Comparison of ENCODE assay signal across 9 mouse cellular contexts in genomic region chr5:4530236-4531067, GRCm38 (mm10).
A peak's percentile ranks its signal among the peaks of the same experiment; 100 is the strongest.
DNase-seq lines count a peak whose midpoint lies in the region; ATAC-seq and TF ChIP-seq lines count a peak whose summit lies in the region.
"Had no signal": no experiment of that assay in that cellular context is flagged by ENCODE, and none has a peak within 500 bp of the region (broad histone marks: within the 10 kb centered on the region; RNA-seq: fewer than 3 reads in every experiment).

No protein-coding gene starts in this region.

- no peaks in the 10 kb centered on the region for H3K36me3 ChIP-seq in C2C12 (ENCODE audit: control insufficient read depth, insufficient read depth)
- H3K36me3 ChIP-seq in embryonic facial prominence, embryonic 15.5 days, result no peaks in the 10 kb centered on the region
- H3K36me3 ChIP-seq in kidney, embryonic 16.5 days (ENCODE audit: insufficient read depth, low read length), result no peaks in the 10 kb centered on the region
- no peaks in the 10 kb centered on the region for H3K36me3 ChIP-seq in midbrain, embryonic 15.5 days (replicated peaks)
- H3K36me3 ChIP-seq: G1E had no signal

- H3K4me2 ChIP-seq in embryonic facial prominence, embryonic 15.5 days (replicated peaks), result no peak overlapping the region
- no peak overlapping the region for H3K4me2 ChIP-seq in kidney, embryonic 16.5 days (replicated peaks; ENCODE audit: low read depth, low read length)
- H3K4me2 ChIP-seq in midbrain, embryonic 15.5 days, result no peak overlapping the region

- H3K9ac ChIP-seq in embryonic facial prominence, embryonic 15.5 days, result no peak overlapping the region
- H3K9ac ChIP-seq in kidney, embryonic 16.5 days (replicated peaks; ENCODE audit: low read length), result no peak overlapping the region
- H3K9ac ChIP-seq in midbrain, embryonic 15.5 days, result no peak overlapping the region

- peak; percentile 15 for DNase-seq in gastrocnemius, adult 18-20 months (ENCODE audit: low spot score)
- no peak for DNase-seq in gastrocnemius, postnatal 4 days (ENCODE audit: low spot score in 2 of 2)
- no peak for DNase-seq in left cerebral cortex, postnatal 10 days (ENCODE audit: extremely low spot score in 1 of 2, low spot score in 2 of 2)
- DNase-seq in testis, postnatal 14 days (ENCODE audit: low spot score), result no peak

- peak overlapping the region; percentile 55 for H3K27ac ChIP-seq in embryonic facial prominence, embryonic 15.5 days (replicated peaks)
- no peak overlapping the region for H3K27ac ChIP-seq in kidney, embryonic 16.5 days (ENCODE audit: low read length)
- H3K27ac ChIP-seq in midbrain, embryonic 15.5 days, result no peak overlapping the region

- WGBS in embryonic facial prominence, embryonic 15.5 days, result 16% methylated on average over 10 of the region's 10 CpGs
- 25% methylated on average over 10 of the region's 10 CpGs for WGBS in kidney, embryonic 16.5 days
- WGBS in midbrain, embryonic 15.5 days, result 21% methylated on average over 10 of the region's 10 CpGs

- no peaks in the 10 kb centered on the region for H3K27me3 ChIP-seq in C2C12 (ENCODE audit: control insufficient read depth, insufficient read depth, insufficient read length)
- no peaks in the 10 kb centered on the region for H3K27me3 ChIP-seq in embryonic facial prominence, embryonic 15.5 days
- H3K27me3 ChIP-seq in kidney, embryonic 16.5 days (ENCODE audit: insufficient read depth, low read length), result no peaks in the 10 kb centered on the region
- H3K27me3 ChIP-seq in midbrain, embryonic 15.5 days (replicated peaks), result no peaks in the 10 kb centered on the region

- no peaks in the 10 kb centered on the region for H3K79me3 ChIP-seq in C2C12 (ENCODE audit: low read depth)

- no peaks in the 10 kb centered on the region for H3K9me3 ChIP-seq in embryonic facial prominence, embryonic 15.5 days (replicated peaks)
- H3K9me3 ChIP-seq in kidney, embryonic 16.5 days (ENCODE audit: low read length), result no peaks in the 10 kb centered on the region
- H3K9me3 ChIP-seq in midbrain, embryonic 15.5 days, result no peaks in the 10 kb centered on the region
- H3K9me3 ChIP-seq: G1E had no signal

- peak; percentile 81 for ATAC-seq in embryonic facial prominence, embryonic 15.5 days (ENCODE audit: insufficient number of reproducible peaks, low FRiP score, low TSS enrichment, low read depth)
- peak; percentile 46; the same call in 1 of the 2 replicates for ATAC-seq in kidney, embryonic 16.5 days (ENCODE audit: low FRiP score, low TSS enrichment)
- peak; percentile 20; the same call in 1 of the 2 replicates for ATAC-seq in midbrain, embryonic 15.5 days (replicated peaks)

- H3K79me2 ChIP-seq in C2C12 (ENCODE audit: control insufficient read depth, insufficient read depth), result no peaks in the 10 kb centered on the region

- intact Hi-C loops in left cerebral cortex, postnatal 10 days (cut with DNase I), result no loop called here

- no peak overlapping the region for H3ac ChIP-seq in C2C12 (ENCODE audit: control insufficient read depth, insufficient read length, low read depth)

- peaks cover 9% of the 10 kb centered on the region for H3K4me1 ChIP-seq in embryonic facial prominence, embryonic 15.5 days
- peaks cover 8% of the 10 kb centered on the region for H3K4me1 ChIP-seq in kidney, embryonic 16.5 days (ENCODE audit: insufficient read depth, low read length)
- H3K4me1 ChIP-seq in midbrain, embryonic 15.5 days, result peaks cover 11% of the 10 kb centered on the region; the same call in 1 of the 2 replicates

- no peak overlapping the region for H3K4me3 ChIP-seq in C2C12 (ENCODE audit: insufficient read depth, poor library complexity, severe bottlenecking)
- no peak overlapping the region for H3K4me3 ChIP-seq in embryonic facial prominence, embryonic 15.5 days (replicated peaks)
- no peak overlapping the region for H3K4me3 ChIP-seq in kidney, embryonic 16.5 days (ENCODE audit: low read length)
- no peak overlapping the region for H3K4me3 ChIP-seq in midbrain, embryonic 15.5 days

- no peak for TF ChIP-seq CTCF in C2C12 (IDR thresholded peaks at IDR 0.05; ENCODE audit: control insufficient read depth, insufficient read depth, insufficient read length)

TF ChIP-seq in C2C12, 6 proteins besides CTCF, POLR2A, EP300 and RAD21:
- TF ChIP-seq MAX (IDR thresholded peaks at IDR 0.05), result no peak
- TF ChIP-seq CEBPB (IDR thresholded peaks at IDR 0.05; ENCODE audit: low read depth), result peak; percentile 62
TF ChIP-seq in C2C12: peak in this region for 1.

Comparison
In these comparisons a context has a peak if more than half of its experiments do, and no peak if none do; other contexts are left out.
1. ATAC-seq: peak in every context shown above with its lines; median percentile 81 in embryonic facial prominence, embryonic 15.5 days; 46 in kidney, embryonic 16.5 days; 20 in midbrain, embryonic 15.5 days.